Mouse (Mus musculus) liver, postnatal 0 days (tissue): ENCODE data around the gene Lmtk3. TPM values are rescaled to one million over a fixed set of nuclear protein-coding genes. Genes with fewer than 3 reads are reported as not detected.

ENCODE experiments used
- ATAC-seq: fragments of 200-750 bp; cut with Nextera tagmentation; 2 replicates; pipeline ENCODE4 v1.8.0; 2017; ENCODE audit warnings: mild to moderate bottlenecking, moderate library complexity
- DNase-seq: peaks from one replicate; pipeline ENCODE4 v3.0.0-alpha.2; 2016
- H3K27ac ChIP-seq: fragments of 300-500 bp; sonication (generic); 2 replicates; pipeline ENCODE4 v1.5.1; 2014; ENCODE audit warnings: antibody characterized with exemption, moderate library complexity, mild to moderate bottlenecking, low read depth
- H3K27me3 ChIP-seq: fragments of 300-500 bp; sonication (generic); 2 replicates; pipeline ENCODE4 v1.6.1; 2014; ENCODE audit warnings: low read length, control low read depth, mixed read lengths; ENCODE audit not compliant: insufficient read depth
- H3K36me3 ChIP-seq: fragments of 300-500 bp; sonication (generic); replicated peaks from 2 replicates; pipeline ENCODE4 v1.6.1; 2014; ENCODE audit warnings: mild to moderate bottlenecking, control low read depth, low read length, moderate library complexity, mixed read lengths; ENCODE audit not compliant: insufficient read depth
- H3K4me1 ChIP-seq: fragments of 300-500 bp; sonication (generic); 2 replicates; pipeline ENCODE4 v1.6.1; 2014; ENCODE audit warnings: antibody characterized with exemption, mild to moderate bottlenecking, control low read depth; ENCODE audit not compliant: insufficient read depth
- H3K4me2 ChIP-seq: fragments of 300-500 bp; sonication (generic); 2 replicates; pipeline ENCODE4 v1.6.1; 2014; ENCODE audit warnings: low read depth, mild to moderate bottlenecking, low read length, moderate library complexity, mixed read lengths
- H3K4me3 ChIP-seq: fragments of 300-500 bp; sonication (generic); 2 replicates; pipeline ENCODE4 v1.5.1; 2014; ENCODE audit warnings: low read depth, low read length
- H3K9ac ChIP-seq: fragments of 300-500 bp; sonication (generic); replicated peaks from 2 replicates; pipeline ENCODE4 v1.6.1; 2014; ENCODE audit warnings: mild to moderate bottlenecking, moderate library complexity
- H3K9me3 ChIP-seq: fragments of 300-500 bp; sonication (generic); 2 replicates; pipeline ENCODE4 v1.6.1; 2016; ENCODE audit warnings: mild to moderate bottlenecking, control low read depth, low read length, mixed read lengths
- CTCF ChIP-seq: sonication (generic); IDR thresholded peaks from 2 replicates; pipeline ENCODE4 v1.5.1; 2016; ENCODE audit warnings: antibody characterized with exemption, low read depth
- EP300 ChIP-seq: IDR thresholded peaks from 2 replicates; pipeline ENCODE4 v1.6.1; 2016; ENCODE audit warnings: antibody characterized with exemption, low read depth, mild to moderate bottlenecking
- WGBS: fragments of 180-500 bp; shearing (Covaris S2); extraction: QIAGEN DNeasy Blood & Tissue Kit; methylation state at CpG from one replicate; pipeline ENCODE4 v1.1.7; 2014; ENCODE audit not compliant: insufficient replicate concordance; 5-methylcytosine and 5-hydroxymethylcytosine counted together
- polyA plus RNA-seq: library from polyadenylated mRNA; unstranded; fragments of >200 nt; fragmentation: Nextera tagmentation; extraction: Ambion mirVana; gene quantifications from 2 replicates; pipeline ENCODE4 v1.2.1, GENCODE M21; 2015

The Lmtk3 gene
- polyA plus RNA-seq, 1 experiment from 2014 or later, result not detected

DNA sequence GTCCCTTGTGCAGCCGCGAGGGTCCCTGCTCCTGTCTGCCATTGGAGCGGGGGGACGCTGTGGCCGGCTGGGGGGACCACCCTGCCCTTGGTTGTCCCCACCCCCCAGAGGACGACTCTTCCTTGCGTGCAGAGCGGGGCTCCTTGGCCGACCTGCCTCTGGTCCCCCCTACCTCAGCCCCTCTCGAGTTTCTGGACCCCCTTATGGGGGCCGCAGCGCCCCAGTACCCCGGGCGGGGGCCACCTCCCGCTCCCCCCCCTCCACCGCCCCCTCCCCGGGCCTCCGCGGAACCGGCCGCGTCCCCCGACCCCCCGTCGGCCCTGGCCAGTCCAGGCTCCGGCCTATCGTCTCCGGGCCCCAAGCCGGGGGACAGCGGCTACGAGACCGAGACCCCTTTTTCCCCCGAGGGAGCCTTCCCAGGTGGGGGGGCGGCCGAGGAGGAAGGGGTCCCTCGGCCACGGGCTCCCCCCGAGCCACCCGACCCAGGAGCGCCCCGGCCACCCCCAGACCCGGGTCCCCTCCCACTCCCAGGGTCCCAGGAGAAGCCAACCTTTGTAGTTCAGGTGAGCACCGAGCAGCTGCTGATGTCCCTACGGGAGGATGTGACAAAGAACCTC lies 10.5 kb downstream of the Lmtk3 start:
- DNase-seq (no peak), ATAC-seq (no peak)
- peaks cover 19% of the 10 kb centered on the region; the same call in 1 of the 2 replicates for H3K4me1 ChIP-seq
- H3K4me2 ChIP-seq, result no peak overlapping the region
- no peak overlapping the region for H3K27ac ChIP-seq
- no peaks in the 10 kb centered on the region for H3K36me3 ChIP-seq
- H3K9ac ChIP-seq, result no peak overlapping the region
- TF ChIP-seq CTCF (no peak), EP300 (no peak)
- H3K4me3 ChIP-seq, result no peak overlapping the region
- H3K9me3 ChIP-seq, result no peaks in the 10 kb centered on the region
- WGBS, result 79% methylated on average over 42 of the region's 44 CpGs
- H3K27me3 ChIP-seq, result peaks cover 34% of the 10 kb centered on the region

DNA sequence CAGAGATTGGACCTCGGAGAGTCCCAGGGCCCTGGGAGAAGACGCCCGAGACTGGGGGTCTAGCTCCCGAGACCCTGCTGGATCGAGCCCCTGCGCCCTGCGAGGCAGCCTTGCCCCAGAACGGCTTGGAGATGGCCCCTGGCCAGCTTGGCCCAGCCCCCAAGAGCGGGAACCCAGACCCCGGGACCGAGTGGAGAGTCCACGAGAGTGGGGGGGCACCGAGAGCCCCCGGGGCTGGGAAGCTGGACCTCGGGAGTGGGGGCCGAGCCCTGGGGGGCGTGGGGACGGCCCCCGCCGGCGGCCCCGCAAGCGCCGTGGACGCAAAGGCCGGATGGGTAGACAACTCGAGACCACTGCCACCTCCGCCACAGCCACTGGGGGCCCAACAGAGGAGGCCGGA lies 11.4 kb downstream of the Lmtk3 start:
- Histone ChIP-seq H3K27ac (no peak overlapping the region), H3K27me3 (peaks cover 41% of the 10 kb centered on the region), H3K9me3 (no peaks in the 10 kb centered on the region), H3K36me3 (no peaks in the 10 kb centered on the region), H3K4me2 (no peak overlapping the region), H3K4me3 (no peak overlapping the region), H3K4me1 (peaks cover 19% of the 10 kb centered on the region; the same call in 1 of the 2 replicates), H3K9ac (no peak overlapping the region)
- ATAC-seq (no peak), DNase-seq (no peak)
- TF ChIP-seq CTCF, result no peak
- no peak for TF ChIP-seq EP300
- 87% methylated on average over 27 of the region's 29 CpGs for WGBS

DNA sequence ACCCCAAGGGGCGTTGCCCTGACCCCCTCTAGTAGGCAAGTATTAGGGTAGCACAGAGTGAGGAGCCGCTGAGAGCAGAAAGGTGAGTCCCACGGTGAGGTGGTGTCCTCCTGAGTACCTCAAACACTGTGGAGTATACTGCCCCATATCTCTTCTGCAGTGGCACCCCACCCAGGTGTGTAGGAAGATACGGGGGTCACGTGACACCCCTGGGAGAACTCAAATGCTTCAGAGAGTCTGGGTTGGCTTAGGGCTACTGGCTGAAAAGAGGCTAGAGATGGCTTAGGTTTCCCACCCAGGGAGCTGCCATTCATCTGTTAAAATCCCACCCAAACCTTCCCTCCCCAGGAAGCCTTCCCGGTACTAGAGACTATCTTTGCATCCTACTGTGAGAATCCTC lies 13.4 kb downstream of the Lmtk3 start:
- ATAC-seq, result peak; percentile 35
- no peak for DNase-seq
- WGBS, result 47% methylated on average over 6 of the region's 6 CpGs
- H3K9ac ChIP-seq, result no peak overlapping the region
- peak overlapping the region; percentile 75; the same call in 1 of the 2 replicates for H3K4me2 ChIP-seq
- H3K9me3 ChIP-seq, result no peaks in the 10 kb centered on the region
- no peak overlapping the region for H3K27ac ChIP-seq
- H3K27me3 ChIP-seq, result peaks cover 53% of the 10 kb centered on the region
- peaks cover 26% of the 10 kb centered on the region for H3K4me1 ChIP-seq
- H3K4me3 ChIP-seq, result no peak overlapping the region
- no peaks in the 10 kb centered on the region for H3K36me3 ChIP-seq
- TF ChIP-seq EP300, result no peak; the same call in 1 of the 2 replicates
- no peak for TF ChIP-seq CTCF

DNA sequence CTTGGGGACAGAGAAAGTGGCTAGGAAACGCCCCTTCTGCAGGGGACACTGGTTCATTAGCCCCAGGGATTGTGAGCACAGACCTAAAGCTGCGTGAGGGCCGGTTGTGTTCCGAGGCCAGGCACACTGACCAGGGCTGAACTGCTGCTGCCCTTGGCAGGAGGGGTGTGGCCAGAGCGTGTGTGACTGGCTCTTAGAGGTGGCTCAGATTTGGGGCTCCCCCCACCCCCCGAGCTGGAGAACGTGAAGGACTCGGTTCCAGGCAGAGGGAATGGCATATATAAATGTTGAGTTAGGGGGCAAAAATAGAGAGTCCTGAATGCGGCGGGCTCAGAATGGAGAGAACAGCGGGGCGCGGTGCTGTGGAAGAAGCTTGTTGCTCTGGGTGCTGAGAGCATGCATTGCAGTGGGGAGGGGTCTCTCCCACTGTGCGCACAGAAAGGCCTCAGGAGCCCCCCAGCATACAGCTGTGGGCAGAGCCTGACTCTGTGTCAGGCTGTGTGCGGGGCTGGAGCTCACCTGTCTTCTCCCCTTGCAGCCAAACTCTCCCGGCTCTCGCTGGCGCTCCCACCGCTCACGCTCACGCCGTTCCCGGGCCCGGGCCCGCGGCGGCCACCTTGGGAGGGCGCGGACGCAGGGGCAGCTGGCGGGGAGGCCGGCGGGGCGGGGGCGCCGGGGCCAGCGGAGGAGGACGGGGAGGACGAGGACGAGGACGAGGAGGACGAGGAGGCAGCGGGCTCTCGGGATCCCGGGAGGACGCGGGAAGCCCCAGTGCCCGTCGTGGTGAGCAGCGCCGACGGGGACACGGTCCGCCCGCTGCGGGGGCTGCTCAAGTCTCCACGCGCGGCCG lies 14.3 kb downstream of the Lmtk3 start:
- Histone ChIP-seq H3K27ac (no peak overlapping the region), H3K27me3 (peaks cover 53% of the 10 kb centered on the region), H3K4me1 (peaks cover 26% of the 10 kb centered on the region), H3K36me3 (no peaks in the 10 kb centered on the region), H3K9ac (peak overlapping the region; percentile 42; the same call in 1 of the 2 replicates), H3K4me2 (peak overlapping the region; percentile 75), H3K9me3 (no peaks in the 10 kb centered on the region), H3K4me3 (peak overlapping the region; percentile 49)
- DNase-seq (no peak), ATAC-seq (no peak)
- no peak for TF ChIP-seq EP300
- TF ChIP-seq CTCF, result no peak
- 3% methylated on average over 58 of the region's 60 CpGs for WGBS

DNA sequence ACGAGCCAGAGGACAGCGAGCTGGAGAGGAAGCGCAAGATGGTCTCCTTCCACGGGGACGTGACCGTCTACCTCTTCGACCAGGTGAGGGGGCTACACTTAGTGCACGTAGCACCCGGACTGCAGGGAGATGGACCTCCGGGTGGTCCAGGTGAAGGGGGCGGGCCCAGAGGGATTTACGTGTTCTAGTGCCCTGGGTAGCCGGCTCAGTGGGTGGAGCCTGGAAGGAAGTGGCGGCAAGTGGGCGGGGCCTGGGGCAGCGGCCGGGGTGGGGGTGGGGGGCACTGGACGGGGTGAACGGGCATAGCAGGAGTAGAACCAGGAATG lies 14.9 kb downstream of the Lmtk3 start:
- H3K4me3 ChIP-seq, result peak overlapping the region; percentile 49
- no peak for ATAC-seq
- H3K9ac ChIP-seq, result peak overlapping the region; percentile 42; the same call in 1 of the 2 replicates
- H3K27ac ChIP-seq, result no peak overlapping the region
- peak; percentile 43 for DNase-seq
- TF ChIP-seq EP300 (no peak), CTCF (no peak)
- no peaks in the 10 kb centered on the region for H3K9me3 ChIP-seq
- H3K36me3 ChIP-seq, result no peaks in the 10 kb centered on the region
- 2% methylated on average over 19 of the region's 19 CpGs for WGBS
- peaks cover 26% of the 10 kb centered on the region for H3K4me1 ChIP-seq
- H3K27me3 ChIP-seq, result peaks cover 53% of the 10 kb centered on the region
- peak overlapping the region; percentile 75 for H3K4me2 ChIP-seq

DNA sequence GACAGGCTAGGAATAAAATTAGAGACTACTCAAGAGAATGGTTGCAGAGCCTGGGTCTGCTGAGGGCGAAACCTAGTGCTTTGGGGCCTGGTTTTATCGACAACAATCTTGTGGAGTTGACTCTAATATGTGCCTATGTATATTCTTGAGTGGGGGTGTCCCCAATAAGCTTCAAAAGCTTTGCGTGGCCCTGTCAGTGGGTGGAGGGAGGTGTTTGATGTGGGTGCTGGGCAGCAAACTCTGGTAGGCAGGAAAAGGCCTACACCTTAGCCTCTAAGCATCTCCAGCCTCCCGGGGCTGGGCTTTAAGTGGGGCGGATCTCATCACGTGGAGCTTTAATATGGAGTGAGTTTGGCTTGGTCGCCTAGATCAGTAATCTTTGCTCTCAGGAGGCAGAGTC lies 15.4 kb downstream of the Lmtk3 start:
- Histone ChIP-seq H3K9ac (no peak overlapping the region), H3K4me2 (peak overlapping the region; percentile 75; the same call in 1 of the 2 replicates), H3K4me3 (peak overlapping the region; percentile 49; the same call in 1 of the 2 replicates), H3K36me3 (no peaks in the 10 kb centered on the region), H3K27ac (no peak overlapping the region), H3K4me1 (peaks cover 26% of the 10 kb centered on the region), H3K27me3 (peaks cover 48% of the 10 kb centered on the region), H3K9me3 (no peaks in the 10 kb centered on the region)
- DNase-seq, result no peak
- WGBS, result 52% methylated on average over 7 of the region's 7 CpGs
- no peak for ATAC-seq
- TF ChIP-seq EP300 (no peak), CTCF (no peak)
